Mouse (Mus musculus) thymus, adult 2 months (tissue): Measurements from ENCODE around the gene Wdhd1.

Experiments
- CTCF ChIP-seq: fragments of 200-500 bp; IDR thresholded peaks from 2 replicates; pipeline ENCODE4 v1.5.1; 2012; ENCODE audit warnings: mild to moderate bottlenecking, control low read depth, low read length, moderate library complexity, borderline replicate concordance; ENCODE audit not compliant: control insufficient read depth, poor library complexity, insufficient read depth; ENCODE audit errors: extremely low read depth
- POLR2A ChIP-seq: fragments of 200-500 bp; IDR thresholded peaks from 2 replicates; pipeline ENCODE4 v1.6.1; 2012; ENCODE audit warnings: mild to moderate bottlenecking, low read length, control low read depth, moderate library complexity; ENCODE audit not compliant: control insufficient read depth, poor library complexity, insufficient read depth; ENCODE audit errors: extremely low read depth

DNA sequence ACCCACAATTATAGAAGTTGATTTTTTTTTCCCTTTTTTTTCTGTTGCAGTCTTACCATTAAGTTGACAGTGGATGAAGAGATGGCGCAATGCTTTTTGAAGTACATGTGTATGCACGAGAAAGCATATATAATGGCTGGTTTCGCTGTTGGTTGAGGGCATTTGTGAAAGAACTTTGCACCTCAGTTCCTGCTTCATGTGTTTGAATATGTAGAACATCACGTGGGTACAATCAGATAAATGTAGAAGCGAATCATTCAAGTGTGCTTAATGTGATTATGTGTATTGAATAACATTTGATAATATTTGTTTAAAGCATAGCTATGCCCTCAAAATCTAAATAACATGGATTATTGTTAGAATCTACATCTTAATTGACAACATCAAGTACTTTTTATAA, 42.7 kb upstream of the Wdhd1 start:
- TF ChIP-seq CTCF = no peak
- no peak for TF ChIP-seq POLR2A
